Mouse (Mus musculus) midbrain, embryonic 13.5 days (tissue): ENCODE results near the gene Tsku. TPM values are rescaled to one million over a fixed set of nuclear protein-coding genes. Genes with fewer than 3 reads are reported as not detected.

ENCODE experiments used
- ATAC-seq: fragments of 200-750 bp; cut with Nextera tagmentation; 2 replicates; pipeline ENCODE4 v1.8.0; 2017; ENCODE audit warnings: mild to moderate bottlenecking, moderate TSS enrichment, moderate library complexity
- H3K27ac ChIP-seq: fragments of 300-500 bp; sonication (generic); 2 replicates; pipeline ENCODE4 v1.5.1; 2015; ENCODE audit warnings: inconsistent platforms, mild to moderate bottlenecking, moderate library complexity
- H3K27me3 ChIP-seq: fragments of 300-500 bp; sonication (generic); 2 replicates; pipeline ENCODE4 v1.6.1; 2015; ENCODE audit warnings: mild to moderate bottlenecking, inconsistent platforms
- H3K36me3 ChIP-seq: fragments of 300-500 bp; sonication (generic); 2 replicates; pipeline ENCODE4 v1.6.1; 2015; ENCODE audit warnings: mild to moderate bottlenecking, inconsistent platforms
- H3K4me1 ChIP-seq: fragments of 300-500 bp; sonication (generic); replicated peaks from 2 replicates; pipeline ENCODE4 v1.6.1; 2015; ENCODE audit warnings: inconsistent platforms
- H3K4me2 ChIP-seq: fragments of 300-500 bp; sonication (generic); replicated peaks from 2 replicates; pipeline ENCODE4 v1.6.1; 2015; ENCODE audit warnings: moderate library complexity, mild to moderate bottlenecking, inconsistent platforms
- H3K4me3 ChIP-seq: fragments of 300-500 bp; sonication (generic); replicated peaks from 2 replicates; pipeline ENCODE4 v1.5.1; 2015; ENCODE audit warnings: mild to moderate bottlenecking, inconsistent platforms
- H3K9ac ChIP-seq: fragments of 300-500 bp; sonication (generic); replicated peaks from 2 replicates; pipeline ENCODE4 v1.6.1; 2015; ENCODE audit warnings: mild to moderate bottlenecking, inconsistent platforms
- H3K9me3 ChIP-seq: fragments of 300-500 bp; sonication (generic); 2 replicates; pipeline ENCODE4 v1.6.1; 2016; ENCODE audit warnings: mild to moderate bottlenecking, inconsistent platforms
- WGBS: fragments of 180-500 bp; shearing (Covaris S2); methylation state at CpG from one replicate; pipeline ENCODE4 v1.1.7; 2015; 5-methylcytosine and 5-hydroxymethylcytosine counted together
- polyA plus RNA-seq: library from polyadenylated mRNA; unstranded; fragments of >200 nt; fragmentation: Nextera tagmentation; extraction: Ambion mirVana; gene quantifications from 2 replicates; pipeline ENCODE4 v1.2.1, GENCODE M21; 2015

The Tsku gene
- polyA plus RNA-seq, 1 experiment from 2014 or later = 6.7 TPM

DNA sequence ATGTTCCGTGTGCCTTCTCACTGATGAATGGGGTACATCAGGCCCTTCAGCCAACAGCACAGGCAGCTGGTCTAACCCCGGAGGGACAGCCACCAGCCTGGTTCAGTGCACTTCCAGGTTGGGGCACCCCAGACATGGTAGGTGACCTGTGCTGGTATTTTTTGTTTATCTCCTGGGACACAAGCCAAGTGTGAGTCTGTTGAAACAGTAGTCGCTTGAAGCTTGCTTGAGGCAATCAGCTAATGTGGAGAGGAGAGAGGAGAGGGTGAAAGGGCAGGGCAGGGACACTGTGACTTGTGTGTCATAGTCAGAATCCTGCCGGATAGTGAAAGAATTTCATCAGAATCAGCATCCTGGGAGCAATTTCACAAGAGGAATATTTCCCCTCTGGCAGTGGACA, 22.2 kb upstream of the Tsku start:
- H3K4me1 ChIP-seq = peaks cover 8% of the 10 kb centered on the region
- H3K27ac ChIP-seq = no peak overlapping the region
- no peaks in the 10 kb centered on the region for H3K9me3 ChIP-seq
- no peak overlapping the region for H3K4me2 ChIP-seq
- no peaks in the 10 kb centered on the region for H3K36me3 ChIP-seq
- no peaks in the 10 kb centered on the region for H3K27me3 ChIP-seq
- no peak overlapping the region for H3K9ac ChIP-seq
- ATAC-seq = no peak
- H3K4me3 ChIP-seq = no peak overlapping the region
- 72% methylated on average over 4 of the region's 4 CpGs for WGBS

DNA sequence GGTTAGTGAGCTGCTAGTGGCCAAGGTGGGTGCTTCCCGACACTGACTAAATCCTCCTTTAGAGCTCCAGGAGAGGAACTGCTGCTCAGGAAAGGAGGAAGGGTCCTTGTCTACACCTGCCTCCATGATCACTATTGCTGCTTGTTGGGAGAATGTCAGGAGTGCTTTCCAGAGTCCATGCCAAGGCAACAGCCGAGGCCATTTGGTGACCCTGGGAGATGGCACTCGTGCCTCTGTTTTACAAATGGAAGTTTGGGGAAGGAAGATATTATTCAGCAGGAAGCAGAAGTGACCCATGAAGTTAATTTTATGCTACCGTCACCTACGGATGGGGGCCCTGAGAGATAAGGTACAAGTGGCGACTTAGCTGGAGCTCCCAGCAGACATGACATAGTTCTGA, 21.7 kb upstream of the Tsku start:
- H3K27me3 ChIP-seq = no peaks in the 10 kb centered on the region
- H3K36me3 ChIP-seq = no peaks in the 10 kb centered on the region
- H3K27ac ChIP-seq = no peak overlapping the region
- no peak overlapping the region for H3K4me2 ChIP-seq
- H3K4me1 ChIP-seq = peaks cover 8% of the 10 kb centered on the region
- ATAC-seq = no peak
- no peak overlapping the region for H3K9ac ChIP-seq
- no peaks in the 10 kb centered on the region for H3K9me3 ChIP-seq
- 87% methylated on average over 6 of the region's 6 CpGs for WGBS
- no peak overlapping the region for H3K4me3 ChIP-seq

DNA sequence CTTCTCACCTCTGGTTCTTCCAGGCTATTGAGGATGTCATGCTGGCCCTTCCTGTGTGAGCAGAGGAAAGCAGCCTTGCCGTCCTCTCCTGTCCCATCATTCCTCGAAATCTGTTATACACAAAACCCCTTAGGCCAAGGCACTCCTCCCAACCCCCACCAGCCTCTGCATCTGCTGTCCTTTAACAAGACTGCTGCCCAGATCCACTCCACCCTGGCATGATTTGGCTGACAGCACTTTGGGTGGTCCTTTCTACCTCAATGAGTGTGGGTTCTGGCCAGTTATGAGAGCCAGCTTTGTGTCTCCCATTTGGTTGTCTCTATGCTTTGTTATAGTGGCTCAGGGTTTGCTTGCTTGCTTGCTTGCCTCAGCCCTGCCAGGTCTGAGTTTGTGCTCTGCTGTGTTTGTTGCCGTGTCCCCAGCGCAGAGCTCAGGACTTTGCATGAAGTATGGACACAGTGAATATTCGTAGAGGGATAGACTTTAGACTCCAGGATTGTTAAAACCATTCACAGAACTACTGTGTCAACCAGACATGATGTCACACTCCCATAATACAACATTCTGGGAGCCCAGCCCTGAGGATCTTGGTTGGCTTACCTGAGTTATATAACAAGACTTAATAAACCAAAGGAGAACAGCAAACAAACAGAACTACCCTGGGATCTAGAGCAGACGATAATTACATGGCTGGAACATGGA, 19.2 kb upstream of the Tsku start:
- H3K36me3 ChIP-seq = no peaks in the 10 kb centered on the region
- no peak overlapping the region for H3K9ac ChIP-seq
- H3K9me3 ChIP-seq = no peaks in the 10 kb centered on the region
- WGBS = 70% methylated on average over 6 of the region's 6 CpGs
- ATAC-seq = peak; percentile 50; the same call in 1 of the 2 replicates
- no peak overlapping the region for H3K4me3 ChIP-seq
- peaks cover 8% of the 10 kb centered on the region for H3K4me1 ChIP-seq
- H3K4me2 ChIP-seq = no peak overlapping the region
- no peak overlapping the region for H3K27ac ChIP-seq
- no peaks in the 10 kb centered on the region for H3K27me3 ChIP-seq

DNA sequence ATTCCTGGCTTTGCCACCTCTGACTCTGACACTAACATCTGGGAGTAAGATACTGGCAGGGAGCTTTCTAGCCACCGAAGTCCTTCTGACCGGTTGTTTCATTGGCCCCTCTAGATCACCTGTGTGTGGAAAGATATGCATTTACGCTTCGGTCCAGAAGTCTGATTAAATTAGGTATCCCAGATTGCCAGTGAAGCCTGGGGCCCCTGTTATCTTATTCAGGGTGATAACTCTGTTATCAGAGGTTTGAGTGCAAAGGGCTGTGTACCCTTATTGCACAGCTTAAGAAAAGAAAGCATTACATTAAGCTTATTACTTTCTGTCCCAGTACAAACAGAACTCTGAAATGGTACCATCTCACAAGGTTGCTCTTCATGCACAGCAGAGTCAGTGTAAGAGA, 18.1 kb upstream of the Tsku start:
- H3K4me3 ChIP-seq = no peak overlapping the region
- H3K4me2 ChIP-seq = no peak overlapping the region
- H3K9ac ChIP-seq = no peak overlapping the region
- H3K36me3 ChIP-seq = no peaks in the 10 kb centered on the region
- no peak for ATAC-seq
- H3K27me3 ChIP-seq = no peaks in the 10 kb centered on the region
- no peaks in the 10 kb centered on the region for H3K9me3 ChIP-seq
- H3K4me1 ChIP-seq = peaks cover 8% of the 10 kb centered on the region
- 90% methylated on average over 4 of the region's 4 CpGs for WGBS
- no peak overlapping the region for H3K27ac ChIP-seq

DNA sequence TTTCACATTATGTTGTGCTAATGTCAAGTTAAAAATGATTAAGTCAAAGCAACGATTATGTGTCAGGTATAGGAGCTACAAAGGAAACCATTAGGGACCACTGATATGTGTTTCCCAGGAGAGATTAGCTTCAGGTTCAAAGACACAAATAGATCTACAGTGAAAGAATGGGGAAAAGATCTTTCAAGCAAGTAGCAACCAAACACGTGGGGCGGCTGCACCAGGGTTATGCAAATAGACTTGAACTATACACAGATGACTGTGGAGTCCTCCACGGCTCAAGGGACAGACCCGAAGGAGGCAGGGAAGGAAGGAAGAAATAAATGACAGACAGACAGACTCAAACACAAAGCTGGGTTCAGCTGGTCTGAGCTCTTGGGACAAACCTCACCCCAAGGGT, 16.1 kb upstream of the Tsku start:
- H3K4me2 ChIP-seq = no peak overlapping the region
- H3K4me1 ChIP-seq = peaks cover 8% of the 10 kb centered on the region
- no peak overlapping the region for H3K27ac ChIP-seq
- no peak overlapping the region for H3K9ac ChIP-seq
- 66% methylated on average over 5 of the region's 5 CpGs for WGBS
- no peak overlapping the region for H3K4me3 ChIP-seq
- no peaks in the 10 kb centered on the region for H3K27me3 ChIP-seq
- ATAC-seq = no peak
- no peaks in the 10 kb centered on the region for H3K9me3 ChIP-seq
- no peaks in the 10 kb centered on the region for H3K36me3 ChIP-seq

DNA sequence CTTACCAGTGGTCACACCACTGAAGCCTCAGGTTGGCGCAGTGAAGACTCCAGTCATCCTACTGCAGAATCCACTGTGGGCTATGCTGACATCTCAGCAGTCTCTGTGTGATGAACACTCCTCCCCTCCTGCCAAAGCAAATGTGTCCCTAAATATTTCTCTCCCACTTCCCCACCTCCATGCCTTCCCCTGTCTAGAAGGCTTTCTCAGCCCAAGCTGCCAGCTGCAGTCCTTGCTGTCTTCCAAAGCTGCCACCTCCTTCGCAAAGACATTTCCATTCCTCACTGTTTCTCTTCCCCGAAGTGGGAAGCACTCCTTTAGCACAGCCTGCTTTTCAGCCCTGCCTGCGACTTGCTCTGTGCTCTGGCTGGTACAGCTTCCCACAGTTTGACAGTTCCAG, 10.0 kb upstream of the Tsku start:
- no peak for ATAC-seq
- no peaks in the 10 kb centered on the region for H3K27me3 ChIP-seq
- 40% methylated on average over 4 of the region's 4 CpGs for WGBS
- peaks cover 4% of the 10 kb centered on the region; the same call in 1 of the 2 replicates for H3K4me1 ChIP-seq
- H3K27ac ChIP-seq = no peak overlapping the region
- no peak overlapping the region for H3K4me2 ChIP-seq
- no peak overlapping the region for H3K9ac ChIP-seq
- no peak overlapping the region for H3K4me3 ChIP-seq
- H3K36me3 ChIP-seq = no peaks in the 10 kb centered on the region
- no peaks in the 10 kb centered on the region for H3K9me3 ChIP-seq

DNA sequence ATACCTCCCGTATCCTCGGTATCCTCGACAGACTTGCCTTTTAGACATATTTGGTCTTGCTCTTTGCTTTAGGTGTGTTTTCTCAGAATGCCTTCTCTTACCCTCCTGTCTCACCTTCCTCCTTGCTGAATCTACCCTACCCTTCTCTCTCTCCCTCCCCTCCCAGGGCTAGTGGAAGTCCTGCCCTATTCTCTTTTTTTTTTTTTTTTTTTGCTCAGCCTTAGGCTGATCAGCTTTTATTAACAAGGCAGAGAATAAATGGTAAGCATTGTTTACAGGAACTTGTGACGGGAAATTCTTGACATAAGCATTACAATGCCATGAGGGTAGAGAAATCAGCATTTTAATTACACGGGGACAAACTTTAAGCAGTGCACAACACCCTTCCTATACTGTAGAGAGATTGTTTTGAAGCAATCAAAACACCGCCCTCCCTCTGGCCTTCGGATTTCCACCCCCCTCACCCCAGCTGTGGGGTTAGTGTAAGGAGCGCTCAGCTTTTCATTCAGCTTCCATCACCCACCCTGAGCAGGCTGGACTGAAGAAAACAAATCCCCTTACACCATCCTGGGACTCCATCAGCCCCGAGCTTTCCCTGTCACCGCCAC, 8.7 kb upstream of the Tsku start:
- H3K9me3 ChIP-seq = no peaks in the 10 kb centered on the region
- H3K4me2 ChIP-seq = no peak overlapping the region
- ATAC-seq = no peak
- H3K27ac ChIP-seq = no peak overlapping the region
- no peaks in the 10 kb centered on the region for H3K27me3 ChIP-seq
- no peak overlapping the region for H3K4me3 ChIP-seq
- no peak overlapping the region for H3K9ac ChIP-seq
- WGBS = 48% methylated on average over 10 of the region's 10 CpGs
- peaks cover 4% of the 10 kb centered on the region; the same call in 1 of the 2 replicates for H3K4me1 ChIP-seq
- H3K36me3 ChIP-seq = no peaks in the 10 kb centered on the region

DNA sequence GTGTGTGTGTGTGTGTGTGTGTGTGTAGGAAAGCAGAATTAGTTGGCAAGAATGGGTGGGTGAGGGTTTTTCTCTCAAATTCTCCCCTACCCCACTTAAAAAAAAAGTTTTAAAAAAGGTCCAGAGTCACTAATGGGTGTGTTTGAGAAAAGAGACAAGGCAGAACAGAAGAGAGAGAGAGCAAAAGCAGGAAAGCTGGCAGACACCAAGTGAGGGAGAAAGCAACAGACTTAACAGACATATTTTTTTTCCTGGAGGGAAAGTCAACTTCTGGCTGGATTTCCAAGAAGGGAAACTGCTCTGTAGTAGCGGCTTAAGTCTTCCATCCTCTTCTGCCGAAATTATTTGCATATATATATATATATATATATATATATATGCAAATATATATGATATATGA, 534 bp upstream of the Tsku start:
- no peak overlapping the region; the same call in 1 of the 2 replicates for H3K27ac ChIP-seq
- no peaks in the 10 kb centered on the region for H3K27me3 ChIP-seq
- ATAC-seq = no peak
- peak overlapping the region; percentile 79 for H3K4me3 ChIP-seq
- H3K4me2 ChIP-seq = peak overlapping the region; percentile 94
- peaks cover 49% of the 10 kb centered on the region for H3K4me1 ChIP-seq
- H3K9ac ChIP-seq = peak overlapping the region; percentile 83; the same call in 1 of the 2 replicates
- no peaks in the 10 kb centered on the region for H3K9me3 ChIP-seq
- WGBS = 34% methylated on average over 2 of the region's 2 CpGs
- no peaks in the 10 kb centered on the region for H3K36me3 ChIP-seq

DNA sequence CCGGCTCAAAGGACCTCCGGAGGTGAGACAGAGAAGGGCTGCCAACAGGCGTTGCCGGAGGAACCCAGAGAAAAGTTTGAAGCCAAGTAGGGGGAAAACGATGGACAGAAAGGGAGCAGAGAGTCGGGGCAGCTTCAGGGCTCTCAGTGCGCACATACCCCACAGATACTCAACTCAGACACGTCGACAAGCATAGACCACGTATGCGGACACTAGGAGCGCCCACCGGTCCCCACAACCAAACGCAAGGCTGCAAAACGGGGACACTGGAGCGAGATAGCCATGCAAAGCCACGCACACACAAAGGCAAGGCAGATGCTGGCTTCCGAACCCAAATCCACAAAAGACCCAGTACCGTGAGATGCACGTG, 522 bp downstream of the Tsku start:
- Histone ChIP-seq H3K4me3 (peak overlapping the region; percentile 79), H3K27ac (peak overlapping the region; percentile 79), H3K4me2 (peak overlapping the region; percentile 94), H3K9ac (peak overlapping the region; percentile 83), H3K4me1 (peaks cover 59% of the 10 kb centered on the region), H3K36me3 (no peaks in the 10 kb centered on the region), H3K9me3 (no peaks in the 10 kb centered on the region), H3K27me3 (no peaks in the 10 kb centered on the region)
- ATAC-seq = peak; percentile 44
- under 1% methylated on average over 20 of the region's 20 CpGs for WGBS

DNA sequence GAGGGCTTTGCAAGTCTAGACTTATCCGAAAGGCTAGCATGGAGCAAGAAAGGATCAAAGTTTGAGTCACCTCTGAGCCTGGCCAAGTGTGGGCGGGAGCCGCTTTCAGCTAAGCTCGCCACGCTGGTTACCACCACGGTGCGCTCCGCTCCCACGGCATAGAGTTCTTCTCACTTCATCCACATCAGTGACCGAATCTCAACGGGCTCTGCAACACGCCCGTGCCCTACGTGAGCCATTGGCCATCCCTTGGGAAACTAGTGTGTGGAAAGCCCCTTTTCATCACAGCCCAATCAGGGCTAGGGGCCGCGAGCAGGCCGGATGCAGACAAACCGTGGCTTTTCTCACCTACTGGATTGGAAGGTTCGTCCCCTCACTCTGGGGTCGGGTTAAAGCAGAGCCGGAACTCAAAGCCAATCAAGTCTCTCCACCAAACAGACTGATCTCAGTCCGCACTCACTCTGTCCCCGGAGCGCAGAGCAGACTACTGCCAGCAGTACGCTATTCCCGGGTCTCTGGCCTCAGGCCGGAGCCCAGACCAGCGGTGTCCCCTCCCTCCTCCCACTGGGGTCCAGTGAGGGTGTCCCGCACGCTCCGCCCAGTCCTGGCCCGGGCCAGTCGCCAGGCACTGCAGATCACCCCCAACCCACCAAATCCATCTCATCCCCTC, 1.0 kb downstream of the Tsku start:
- H3K9me3 ChIP-seq = no peaks in the 10 kb centered on the region
- ATAC-seq = peak; percentile 71
- 0% methylated on average over 33 of the region's 33 CpGs for WGBS
- H3K36me3 ChIP-seq = no peaks in the 10 kb centered on the region
- H3K4me1 ChIP-seq = peaks cover 64% of the 10 kb centered on the region
- peak overlapping the region; percentile 79 for H3K4me3 ChIP-seq
- H3K9ac ChIP-seq = peak overlapping the region; percentile 83
- peak overlapping the region; percentile 79 for H3K27ac ChIP-seq
- peak overlapping the region; percentile 94 for H3K4me2 ChIP-seq
- no peaks in the 10 kb centered on the region for H3K27me3 ChIP-seq

DNA sequence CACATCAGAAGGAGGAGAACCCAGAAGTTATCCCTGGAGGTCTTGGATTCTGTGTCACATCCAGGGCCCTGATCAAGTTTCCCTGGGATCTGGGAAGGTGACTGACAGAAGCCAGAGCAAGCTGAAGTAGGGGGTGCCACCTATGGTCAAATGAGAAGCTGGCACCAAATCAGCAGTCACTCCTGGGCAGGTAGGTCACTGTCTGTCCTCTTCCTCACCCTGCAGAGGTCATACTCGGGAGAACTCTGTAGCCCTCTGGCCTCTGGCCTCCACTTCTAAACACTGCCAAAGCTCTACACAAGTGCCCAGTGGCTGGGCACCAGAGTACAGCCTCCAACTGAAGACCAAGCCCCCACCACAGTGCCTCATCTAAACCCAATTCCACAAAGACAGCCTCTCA, 3.1 kb downstream of the Tsku start:
- no peaks in the 10 kb centered on the region for H3K36me3 ChIP-seq
- H3K27me3 ChIP-seq = no peaks in the 10 kb centered on the region
- no peak overlapping the region for H3K4me3 ChIP-seq
- peaks cover 79% of the 10 kb centered on the region for H3K4me1 ChIP-seq
- H3K27ac ChIP-seq = no peak overlapping the region
- H3K9me3 ChIP-seq = no peaks in the 10 kb centered on the region
- H3K9ac ChIP-seq = no peak overlapping the region
- H3K4me2 ChIP-seq = no peak overlapping the region
- 67% methylated on average over 1 of the region's 1 CpGs for WGBS
- no peak for ATAC-seq

DNA sequence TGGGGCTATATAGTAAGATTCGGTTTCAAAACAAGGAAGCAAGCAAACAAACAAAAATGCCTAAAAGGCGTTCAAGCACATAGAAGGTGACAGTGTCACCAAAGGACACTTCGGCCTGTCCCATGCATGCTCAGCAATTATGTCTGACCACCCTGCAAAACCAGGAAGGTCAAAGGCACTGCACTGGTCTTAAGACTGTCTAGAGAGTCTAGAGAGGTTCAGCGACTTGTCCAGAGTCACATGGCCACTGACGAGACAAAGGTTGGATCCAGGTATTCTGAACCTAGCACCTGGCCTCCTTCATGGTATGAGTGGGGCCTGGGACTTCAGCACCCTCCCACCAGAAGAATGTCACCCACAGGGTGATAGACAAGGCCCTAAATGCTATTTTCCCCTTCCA, 3.8 kb downstream of the Tsku start:
- peaks cover 7% of the 10 kb centered on the region for H3K36me3 ChIP-seq
- H3K4me1 ChIP-seq = peaks cover 79% of the 10 kb centered on the region
- no peaks in the 10 kb centered on the region for H3K27me3 ChIP-seq
- H3K4me2 ChIP-seq = no peak overlapping the region
- no peak overlapping the region for H3K27ac ChIP-seq
- H3K4me3 ChIP-seq = no peak overlapping the region
- no peak for ATAC-seq
- no peaks in the 10 kb centered on the region for H3K9me3 ChIP-seq
- 83% methylated on average over 5 of the region's 5 CpGs for WGBS
- no peak overlapping the region for H3K9ac ChIP-seq
